Mouse (Mus musculus): ENCODE measurements around the gene Clstn1. TPM values are rescaled to one million over a fixed set of nuclear protein-coding genes. Genes with fewer than 3 reads are reported as not detected.

The Clstn1 gene
- polyA plus RNA-seq, 1 experiment from 2014 or later: 41.8 TPM

- DNase-seq (ENCODE audit: low spot score, missing footprints) (peak; percentile 96), ATAC-seq (ENCODE audit: low FRiP score) (peak; percentile 84)
- Histone ChIP-seq H3K36me3 (ENCODE audit: control insufficient read depth, insufficient read depth, low read length) (peaks cover 4% of the 10 kb centered on the region; the same call in 1 of the 2 replicates), H3K27ac (ENCODE audit: low read depth, low read length) (no peak overlapping the region), H3K27me3 (ENCODE audit: control insufficient read depth, insufficient read depth, low read length) (no peaks in the 10 kb centered on the region), H3K4me3 (ENCODE audit: low read depth, low read length) (no peak overlapping the region), H3K4me1 (ENCODE audit: control insufficient read depth, insufficient read depth, low read length) (no peaks in the 10 kb centered on the region), H3K9me3 (ENCODE audit: control insufficient read depth, low read length) (no peaks in the 10 kb centered on the region), H3K4me2 (no peak overlapping the region), H3K9ac (ENCODE audit: low read length) (no peak overlapping the region)
- WGBS: 65% methylated on average over 9 of the region's 9 CpGs
These were observed 36.9 kb upstream of the Clstn1 start for GRCm38 (mm10) chr4:149549221-149549925.

DNA sequence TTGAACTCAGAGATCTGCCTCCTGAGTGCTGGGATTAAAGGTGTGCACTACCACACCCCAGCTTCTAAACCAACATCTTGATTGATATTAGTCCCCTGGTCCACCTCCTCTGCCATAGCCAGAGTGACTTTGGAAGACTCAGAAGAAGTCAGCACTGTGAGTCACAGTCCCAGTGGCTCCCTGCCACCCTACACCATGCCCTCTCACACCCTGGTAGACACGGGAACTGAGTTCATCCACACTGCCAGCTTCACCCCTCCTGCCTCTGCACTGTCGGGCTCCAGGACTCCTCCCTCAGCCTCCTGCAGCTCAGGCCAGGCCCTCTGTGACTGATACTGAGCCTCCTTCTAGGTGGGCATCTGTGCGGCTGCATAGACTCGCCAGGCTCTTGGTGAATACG is 35.4 kb upstream of the Clstn1 start:
- Histone ChIP-seq H3K9me3 (ENCODE audit: control insufficient read depth, low read length) (no peaks in the 10 kb centered on the region), H3K4me2 (no peak overlapping the region), H3K27ac (ENCODE audit: low read depth, low read length) (no peak overlapping the region), H3K4me1 (ENCODE audit: control insufficient read depth, insufficient read depth, low read length) (no peaks in the 10 kb centered on the region), H3K36me3 (ENCODE audit: control insufficient read depth, insufficient read depth, low read length) (peaks cover under 1% of the 10 kb centered on the region; the same call in 1 of the 2 replicates), H3K27me3 (ENCODE audit: control insufficient read depth, insufficient read depth, low read length) (no peaks in the 10 kb centered on the region), H3K9ac (ENCODE audit: low read length) (no peak overlapping the region), H3K4me3 (ENCODE audit: low read depth, low read length) (no peak overlapping the region)
- WGBS: 78% methylated on average over 5 of the region's 5 CpGs
- DNase-seq (ENCODE audit: low spot score, missing footprints): no peak
- ATAC-seq (ENCODE audit: low FRiP score): no peak

DNA sequence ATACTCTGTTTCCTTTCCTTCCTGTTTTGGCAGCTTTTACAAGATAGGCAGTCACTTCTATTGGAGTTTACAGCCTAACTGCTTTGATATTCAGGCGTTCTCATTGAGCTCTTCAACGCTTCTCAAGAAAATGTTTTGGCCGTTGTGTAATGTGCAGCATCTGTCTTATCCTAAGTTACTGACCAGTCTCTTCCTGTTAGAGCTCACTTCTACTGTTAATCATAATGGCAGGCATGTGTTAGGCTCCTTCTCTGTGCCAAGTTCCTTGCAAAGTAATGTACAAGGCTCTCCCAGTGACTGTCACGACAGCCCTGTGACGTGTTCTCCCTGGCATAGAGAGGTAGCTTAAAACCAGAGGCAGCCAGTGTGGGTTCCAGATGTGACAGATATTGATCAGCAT is 34.6 kb upstream of the Clstn1 start:
- Histone ChIP-seq H3K27ac (ENCODE audit: low read depth, low read length) (no peak overlapping the region), H3K4me3 (ENCODE audit: low read depth, low read length) (no peak overlapping the region), H3K27me3 (ENCODE audit: control insufficient read depth, insufficient read depth, low read length) (no peaks in the 10 kb centered on the region), H3K9me3 (ENCODE audit: control insufficient read depth, low read length) (no peaks in the 10 kb centered on the region), H3K36me3 (ENCODE audit: control insufficient read depth, insufficient read depth, low read length) (no peaks in the 10 kb centered on the region), H3K4me2 (no peak overlapping the region), H3K9ac (ENCODE audit: low read length) (no peak overlapping the region), H3K4me1 (ENCODE audit: control insufficient read depth, insufficient read depth, low read length) (no peaks in the 10 kb centered on the region)
- no peak for DNase-seq (ENCODE audit: low spot score, missing footprints)
- ATAC-seq (ENCODE audit: low FRiP score): no peak
- 93% methylated on average over 5 of the region's 5 CpGs for WGBS

DNA sequence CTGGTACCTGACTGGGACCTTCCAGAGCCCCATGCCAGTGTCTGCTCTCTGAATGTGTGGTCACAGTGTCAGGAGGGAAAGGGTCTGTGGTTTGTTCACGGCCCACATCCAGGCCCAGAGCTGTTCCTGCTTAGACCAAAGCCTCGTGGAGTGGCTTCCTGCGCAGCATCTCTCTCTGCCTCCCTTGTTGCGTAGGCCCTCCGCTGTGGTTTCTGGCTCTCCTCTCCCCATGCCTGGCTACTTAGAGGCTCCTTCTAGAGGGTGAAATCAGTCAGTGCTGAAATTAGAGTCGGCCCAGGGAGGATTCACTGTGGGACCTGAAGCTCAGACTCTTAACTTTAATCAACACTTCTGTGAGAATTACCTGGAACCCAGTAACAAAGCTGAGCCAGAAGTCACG is 32.4 kb upstream of the Clstn1 start:
- WGBS: 83% methylated on average over 7 of the region's 7 CpGs
- Histone ChIP-seq H3K27me3 (ENCODE audit: control insufficient read depth, insufficient read depth, low read length) (no peaks in the 10 kb centered on the region), H3K9ac (ENCODE audit: low read length) (no peak overlapping the region), H3K4me3 (ENCODE audit: low read depth, low read length) (no peak overlapping the region), H3K27ac (ENCODE audit: low read depth, low read length) (no peak overlapping the region), H3K4me1 (ENCODE audit: control insufficient read depth, insufficient read depth, low read length) (no peaks in the 10 kb centered on the region), H3K4me2 (no peak overlapping the region), H3K36me3 (ENCODE audit: control insufficient read depth, insufficient read depth, low read length) (peaks cover 4% of the 10 kb centered on the region; the same call in 1 of the 2 replicates), H3K9me3 (ENCODE audit: control insufficient read depth, low read length) (no peaks in the 10 kb centered on the region)
- no peak for ATAC-seq (ENCODE audit: low FRiP score)
- DNase-seq (ENCODE audit: low spot score, missing footprints): no peak

DNA sequence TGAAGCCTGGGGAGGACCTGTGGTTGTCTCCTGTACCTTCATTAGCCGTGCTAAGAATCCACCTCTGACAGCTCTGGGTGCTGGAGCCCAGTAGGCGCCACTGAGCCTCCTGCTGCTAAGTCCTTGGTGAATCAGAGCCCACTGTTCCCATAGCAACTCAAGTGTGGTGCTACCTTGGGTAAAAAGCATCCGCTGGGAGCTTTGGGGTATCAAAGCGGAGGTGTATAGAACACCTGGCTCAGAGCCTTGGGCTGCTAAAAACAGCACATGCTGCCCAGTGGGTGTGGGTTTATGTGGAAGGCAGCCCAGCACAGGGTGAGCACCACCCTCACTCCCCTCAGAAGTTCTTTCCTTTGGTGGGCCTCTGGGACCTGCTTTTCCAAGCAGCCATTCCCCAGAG is 30.2 kb upstream of the Clstn1 start:
- H3K36me3 ChIP-seq (ENCODE audit: control insufficient read depth, insufficient read depth, low read length): peaks cover 4% of the 10 kb centered on the region; the same call in 1 of the 2 replicates
- no peak for DNase-seq (ENCODE audit: low spot score, missing footprints)

DNA sequence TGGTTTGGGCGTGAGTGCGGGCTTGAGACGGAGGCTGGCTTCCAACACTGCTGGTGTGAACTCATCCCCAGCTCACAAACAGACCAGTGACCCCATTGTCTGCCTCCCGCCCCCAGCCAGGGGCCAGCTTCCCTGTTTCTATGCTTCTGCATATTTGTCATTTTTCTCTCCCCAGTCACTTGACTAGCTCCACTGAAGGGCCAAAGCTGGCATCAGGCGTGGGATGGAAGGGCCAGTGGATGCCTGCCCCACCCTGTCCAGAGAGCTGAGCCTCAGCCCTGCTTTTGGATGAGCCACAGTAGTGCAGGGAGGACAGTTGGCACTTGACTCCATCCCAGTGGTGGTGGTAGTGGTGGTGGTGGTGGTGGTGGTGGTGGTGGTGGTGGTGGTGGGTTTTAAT is 28.4 kb upstream of the Clstn1 start:
- H3K36me3 ChIP-seq (ENCODE audit: control insufficient read depth, insufficient read depth, low read length): peaks cover 4% of the 10 kb centered on the region; the same call in 1 of the 2 replicates
- DNase-seq (ENCODE audit: low spot score, missing footprints) (no peak), ATAC-seq (ENCODE audit: low FRiP score) (no peak)
- 91% methylated on average over 5 of the region's 5 CpGs for WGBS
- no peak overlapping the region for H3K4me2 ChIP-seq
- peaks cover 6% of the 10 kb centered on the region; the same call in 1 of the 2 replicates for H3K4me1 ChIP-seq (ENCODE audit: control insufficient read depth, insufficient read depth, low read length)
- no peaks in the 10 kb centered on the region; the same call in 1 of the 2 replicates for H3K9me3 ChIP-seq (ENCODE audit: control insufficient read depth, low read length)
- H3K27me3 ChIP-seq (ENCODE audit: control insufficient read depth, insufficient read depth, low read length): no peaks in the 10 kb centered on the region
- H3K9ac ChIP-seq (ENCODE audit: low read length): no peak overlapping the region
- H3K4me3 ChIP-seq (ENCODE audit: low read depth, low read length): no peak overlapping the region
- no peak overlapping the region for H3K27ac ChIP-seq (ENCODE audit: low read depth, low read length)

More for the DNA sequence above, 30.2 kb upstream of the Clstn1 start:
- no peaks in the 10 kb centered on the region for H3K4me1 ChIP-seq (ENCODE audit: control insufficient read depth, insufficient read depth, low read length)
- H3K9me3 ChIP-seq (ENCODE audit: control insufficient read depth, low read length): no peaks in the 10 kb centered on the region; the same call in 1 of the 2 replicates
- no peak for ATAC-seq (ENCODE audit: low FRiP score)
- WGBS: 85% methylated on average over 4 of the region's 4 CpGs
- no peak overlapping the region for H3K9ac ChIP-seq (ENCODE audit: low read length)
- H3K27ac ChIP-seq (ENCODE audit: low read depth, low read length): no peak overlapping the region
- no peak overlapping the region for H3K4me2 ChIP-seq
- H3K4me3 ChIP-seq (ENCODE audit: low read depth, low read length): no peak overlapping the region
- no peaks in the 10 kb centered on the region for H3K27me3 ChIP-seq (ENCODE audit: control insufficient read depth, insufficient read depth, low read length)

DNA sequence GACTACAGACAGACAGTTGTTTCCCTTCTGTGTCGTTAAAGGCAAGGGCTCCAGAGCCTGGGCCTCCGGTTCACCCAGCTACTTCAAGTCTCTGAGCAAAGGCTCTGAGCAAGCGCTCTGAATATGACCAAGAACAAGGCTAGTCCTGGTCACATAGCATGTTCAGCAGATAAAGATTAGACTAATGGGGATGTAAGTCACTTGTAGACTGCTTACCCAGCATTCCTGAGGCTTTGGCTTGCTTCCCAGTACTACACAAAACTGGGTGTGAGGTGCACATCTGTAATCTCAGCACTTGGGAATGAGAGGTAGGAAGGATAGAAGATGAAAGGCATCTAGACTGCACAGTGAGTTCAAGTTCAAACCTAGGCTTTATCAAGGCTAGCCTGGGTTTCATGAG is 27.9 kb upstream of the Clstn1 start:
- H3K9ac ChIP-seq (ENCODE audit: low read length): no peak overlapping the region
- DNase-seq (ENCODE audit: low spot score, missing footprints) (no peak), ATAC-seq (ENCODE audit: low FRiP score) (no peak)
- peaks cover 9% of the 10 kb centered on the region; the same call in 1 of the 2 replicates for H3K4me1 ChIP-seq (ENCODE audit: control insufficient read depth, insufficient read depth, low read length)
- no peak overlapping the region for H3K4me2 ChIP-seq
- H3K36me3 ChIP-seq (ENCODE audit: control insufficient read depth, insufficient read depth, low read length): peaks cover 4% of the 10 kb centered on the region; the same call in 1 of the 2 replicates
- H3K27me3 ChIP-seq (ENCODE audit: control insufficient read depth, insufficient read depth, low read length): no peaks in the 10 kb centered on the region
- no peaks in the 10 kb centered on the region; the same call in 1 of the 2 replicates for H3K9me3 ChIP-seq (ENCODE audit: control insufficient read depth, low read length)
- WGBS: 98% methylated on average over 3 of the region's 3 CpGs
- no peak overlapping the region for H3K4me3 ChIP-seq (ENCODE audit: low read depth, low read length)
- H3K27ac ChIP-seq (ENCODE audit: low read depth, low read length): no peak overlapping the region

DNA sequence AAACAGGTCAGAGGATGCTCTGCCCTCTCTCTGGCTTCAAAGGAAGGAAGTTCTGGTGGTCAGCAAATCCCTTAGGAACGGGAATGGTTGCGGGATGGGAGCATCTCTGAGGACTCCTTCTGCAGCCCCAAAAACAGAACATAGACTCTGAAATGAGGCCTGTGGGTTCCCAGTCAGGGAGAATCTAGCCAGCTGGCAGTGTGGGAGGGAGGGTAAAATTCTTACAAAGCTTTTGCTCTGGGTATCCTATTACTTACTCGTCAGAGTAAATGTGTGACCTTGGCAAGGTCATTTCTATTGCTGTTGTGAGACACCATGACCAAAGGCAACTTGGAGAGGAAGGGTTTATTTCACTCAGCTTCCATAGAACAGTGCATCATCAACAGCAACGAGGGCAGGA is 24.9 kb upstream of the Clstn1 start:
- no peak for DNase-seq (ENCODE audit: low spot score, missing footprints)
- H3K27ac ChIP-seq (ENCODE audit: low read depth, low read length): no peak overlapping the region
- WGBS: 88% methylated on average over 4 of the region's 4 CpGs

More for the DNA sequence above, 24.9 kb upstream of the Clstn1 start:
- Histone ChIP-seq H3K9ac (ENCODE audit: low read length) (no peak overlapping the region), H3K4me2 (no peak overlapping the region), H3K4me3 (ENCODE audit: low read depth, low read length) (no peak overlapping the region), H3K27me3 (ENCODE audit: control insufficient read depth, insufficient read depth, low read length) (no peaks in the 10 kb centered on the region), H3K9me3 (ENCODE audit: control insufficient read depth, low read length) (no peaks in the 10 kb centered on the region; the same call in 1 of the 2 replicates), H3K4me1 (ENCODE audit: control insufficient read depth, insufficient read depth, low read length) (peaks cover 9% of the 10 kb centered on the region; the same call in 1 of the 2 replicates), H3K36me3 (ENCODE audit: control insufficient read depth, insufficient read depth, low read length) (peaks cover 4% of the 10 kb centered on the region; the same call in 1 of the 2 replicates)
- no peak for ATAC-seq (ENCODE audit: low FRiP score)

Data from midbrain, embryonic 11.5 days (tissue).